Mouse (Mus musculus) midbrain, embryonic 14.5 days (tissue): Measurements from ENCODE around the gene Nek9. TPM values are rescaled to one million over a fixed set of nuclear protein-coding genes. Genes with fewer than 3 reads are reported as not detected.

Experiments
- ATAC-seq: fragments of 200-750 bp; cut with Nextera tagmentation; 2 replicates; pipeline ENCODE4 v1.8.0; 2017; ENCODE audit warnings: moderate number of reproducible peaks, moderate library complexity; ENCODE audit not compliant: low FRiP score, low TSS enrichment
- DNase-seq: peaks from one replicate; pipeline ENCODE4 v3.0.0-alpha.2; 2015
- H3K27ac ChIP-seq: fragments of 300-500 bp; sonication (generic); replicated peaks from 2 replicates; pipeline ENCODE4 v1.5.1; 2014; ENCODE audit warnings: mild to moderate bottlenecking, low read depth, low read length, moderate library complexity
- H3K27me3 ChIP-seq: fragments of 300-500 bp; sonication (generic); 2 replicates; pipeline ENCODE4 v1.6.1; 2014; ENCODE audit warnings: low read length, control low read depth, mixed read lengths; ENCODE audit not compliant: control insufficient read depth, insufficient read depth
- H3K36me3 ChIP-seq: fragments of 300-500 bp; sonication (generic); 2 replicates; pipeline ENCODE4 v1.6.1; 2014; ENCODE audit warnings: low read length, control low read depth; ENCODE audit not compliant: control insufficient read depth, insufficient read depth
- H3K4me1 ChIP-seq: fragments of 300-500 bp; sonication (generic); 2 replicates; pipeline ENCODE4 v1.6.1; 2014; ENCODE audit warnings: mild to moderate bottlenecking, antibody characterized with exemption, low read length, control low read depth; ENCODE audit not compliant: control insufficient read depth, insufficient read depth
- H3K4me2 ChIP-seq: fragments of 300-500 bp; sonication (generic); 2 replicates; pipeline ENCODE4 v1.6.1; 2014; ENCODE audit warnings: mild to moderate bottlenecking, low read length, moderate library complexity
- H3K4me3 ChIP-seq: fragments of 300-500 bp; sonication (generic); replicated peaks from 2 replicates; pipeline ENCODE4 v1.5.1; 2014; ENCODE audit warnings: low read depth, low read length
- H3K9ac ChIP-seq: fragments of 300-500 bp; sonication (generic); replicated peaks from 2 replicates; pipeline ENCODE4 v1.6.1; 2014; ENCODE audit warnings: mild to moderate bottlenecking, low read length, moderate library complexity
- H3K9me3 ChIP-seq: fragments of 300-500 bp; sonication (generic); 2 replicates; pipeline ENCODE4 v1.6.1; 2016; ENCODE audit warnings: low read length, control low read depth, mixed read lengths; ENCODE audit not compliant: control insufficient read depth
- WGBS: fragments of 180-500 bp; shearing (Covaris S2); extraction: QIAGEN DNeasy Blood & Tissue Kit; methylation state at CpG from one replicate; pipeline ENCODE4 v1.1.7; 2014; 5-methylcytosine and 5-hydroxymethylcytosine counted together
- polyA plus RNA-seq: library from polyadenylated mRNA; unstranded; fragments of >200 nt; fragmentation: Nextera tagmentation; extraction: Ambion mirVana; gene quantifications from 2 replicates; pipeline ENCODE4 v1.2.1, GENCODE M21; 2014

Gene Nek9
- polyA plus RNA-seq, 1 experiment from 2014 or later = 10.3 TPM

GRCm38 (mm10) chr12:85374561-85375272 is 35.6 kb upstream of the Nek9 start, which contains the start of gene Tmed10:
Tmed10 (minus strand) TSS chr12:85374847.
- Histone ChIP-seq H3K4me3 (peak within 1 kb of the TSS; percentile 88), H3K4me2 (peak within 1 kb of the TSS; percentile 84), H3K4me1 (peaks cover 16% of the 10 kb centered on the region), H3K27me3 (no peaks in the 10 kb centered on the region), H3K27ac (peak within 1 kb of the TSS; percentile 72), H3K9me3 (no peaks in the 10 kb centered on the region), H3K9ac (peak within 1 kb of the TSS; percentile 91), H3K36me3 (no peaks in the 10 kb centered on the region)
- WGBS = under 1% methylated on average over 36 of the region's 37 CpGs
- DNase-seq (peak; percentile 95), ATAC-seq (peak; percentile 95)

- peak; percentile 62 for DNase-seq
- peaks cover 16% of the 10 kb centered on the region for H3K4me1 ChIP-seq
- H3K4me3 ChIP-seq = peak overlapping the region; percentile 88
- H3K36me3 ChIP-seq = no peaks in the 10 kb centered on the region
- H3K27ac ChIP-seq = peak overlapping the region; percentile 72
- H3K4me2 ChIP-seq = peak overlapping the region; percentile 84
- H3K9me3 ChIP-seq = no peaks in the 10 kb centered on the region
- WGBS = 1% methylated on average over 50 of the region's 53 CpGs
- peak overlapping the region; percentile 91 for H3K9ac ChIP-seq
- no peaks in the 10 kb centered on the region for H3K27me3 ChIP-seq
- ATAC-seq = peak; percentile 76
These were observed 34.7 kb upstream of the Nek9 start for GRCm38 (mm10) chr12:85373591-85374560.

- Histone ChIP-seq H3K36me3 (no peaks in the 10 kb centered on the region), H3K27me3 (no peaks in the 10 kb centered on the region), H3K4me1 (peaks cover 16% of the 10 kb centered on the region), H3K9ac (no peak overlapping the region), H3K9me3 (no peaks in the 10 kb centered on the region), H3K4me3 (no peak overlapping the region), H3K4me2 (no peak overlapping the region), H3K27ac (no peak overlapping the region)
- ATAC-seq (no peak), DNase-seq (no peak)
- WGBS = 77% methylated on average over 8 of the region's 8 CpGs
These were observed 33.0 kb upstream of the Nek9 start for GRCm38 (mm10) chr12:85372068-85372665.

- Histone ChIP-seq H3K4me1 (peaks cover 13% of the 10 kb centered on the region), H3K4me2 (no peak overlapping the region), H3K9ac (no peak overlapping the region), H3K9me3 (no peaks in the 10 kb centered on the region), H3K4me3 (no peak overlapping the region), H3K27me3 (no peaks in the 10 kb centered on the region), H3K36me3 (no peaks in the 10 kb centered on the region), H3K27ac (no peak overlapping the region)
- ATAC-seq (no peak), DNase-seq (no peak)
- WGBS = 87% methylated on average over 6 of the region's 6 CpGs
These were observed 29.4 kb upstream of the Nek9 start for GRCm38 (mm10) chr12:85368441-85369063.

GRCm38 (mm10) chr12:85366271-85366670 is 27.1 kb upstream of the Nek9 start:
- Histone ChIP-seq H3K27ac (peak overlapping the region; percentile 9; the same call in 1 of the 2 replicates), H3K36me3 (no peaks in the 10 kb centered on the region), H3K4me1 (no peaks in the 10 kb centered on the region), H3K27me3 (no peaks in the 10 kb centered on the region), H3K9me3 (no peaks in the 10 kb centered on the region), H3K9ac (no peak overlapping the region), H3K4me2 (no peak overlapping the region), H3K4me3 (no peak overlapping the region)
- ATAC-seq (no peak), DNase-seq (peak; percentile 26)
- 76% methylated on average over 3 of the region's 3 CpGs for WGBS

- H3K27me3 ChIP-seq = no peaks in the 10 kb centered on the region
- WGBS = 77% methylated on average over 4 of the region's 4 CpGs
- H3K4me3 ChIP-seq = no peak overlapping the region
- no peaks in the 10 kb centered on the region for H3K36me3 ChIP-seq
- no peaks in the 10 kb centered on the region for H3K9me3 ChIP-seq
- ATAC-seq (no peak), DNase-seq (no peak)
- no peak overlapping the region for H3K9ac ChIP-seq
- no peak overlapping the region for H3K4me2 ChIP-seq
- H3K27ac ChIP-seq = no peak overlapping the region
- H3K4me1 ChIP-seq = no peaks in the 10 kb centered on the region
These were observed 23.3 kb upstream of the Nek9 start for GRCm38 (mm10) chr12:85362510-85362909.

- no peaks in the 10 kb centered on the region for H3K36me3 ChIP-seq
These were observed 22.4 kb upstream of the Nek9 start for GRCm38 (mm10) chr12:85361580-85361979.

GRCm38 (mm10) chr12:85361165-85361564 is 22.0 kb upstream of the Nek9 start:
- H3K4me3 ChIP-seq = no peak overlapping the region
- H3K4me1 ChIP-seq = no peaks in the 10 kb centered on the region
- H3K4me2 ChIP-seq = no peak overlapping the region
- DNase-seq (no peak), ATAC-seq (no peak)
- H3K9ac ChIP-seq = no peak overlapping the region
- no peaks in the 10 kb centered on the region for H3K9me3 ChIP-seq
- H3K27ac ChIP-seq = no peak overlapping the region
- no peaks in the 10 kb centered on the region for H3K27me3 ChIP-seq
- WGBS = 95% methylated on average over 3 of the region's 3 CpGs
- H3K36me3 ChIP-seq = no peaks in the 10 kb centered on the region

More at GRCm38 (mm10) chr12:85361580-85361979, 22.4 kb upstream of the Nek9 start:
- H3K4me1 ChIP-seq = no peaks in the 10 kb centered on the region
- no peak overlapping the region for H3K4me3 ChIP-seq
- H3K4me2 ChIP-seq = no peak overlapping the region
- no peaks in the 10 kb centered on the region for H3K9me3 ChIP-seq
- no peak for ATAC-seq
- no peaks in the 10 kb centered on the region for H3K27me3 ChIP-seq
- no peak for DNase-seq
- H3K9ac ChIP-seq = no peak overlapping the region
- H3K27ac ChIP-seq = no peak overlapping the region
